Mouse (Mus musculus): Measurements from ENCODE around the gene Lingo3.
"Not testable (repeated sequence)": the region's sequence is repeated elsewhere in the genome, so short reads cannot be mapped to it uniquely, and the experiment has no call there.

Lingo3 gene

GRCm38 (mm10) chr10:80819406-80819805 is 24.4 kb downstream of the Lingo3 start:
- DNase-seq = no peak

GRCm38 (mm10) chr10:80818599-80819281 is 25.1 kb downstream of the Lingo3 start:
- no peak for DNase-seq

- not testable (repeated sequence) for DNase-seq
These were observed 25.9 kb downstream of the Lingo3 start for GRCm38 (mm10) chr10:80817955-80818354.

- DNase-seq = no peak
These were observed 26.7 kb downstream of the Lingo3 start for GRCm38 (mm10) chr10:80817164-80817563.

GRCm38 (mm10) chr10:80816303-80816702 is 27.5 kb downstream of the Lingo3 start:
- not testable (repeated sequence) for DNase-seq

- DNase-seq = no peak
These were observed 29.0 kb downstream of the Lingo3 start for GRCm38 (mm10) chr10:80814800-80815199.

GRCm38 (mm10) chr10:80813366-80813765 is 30.5 kb downstream of the Lingo3 start, which contains the start of gene Jsrp1:
Gene Jsrp1 (minus strand): TSS chr10:80813498.
- no peak for DNase-seq

GRCm38 (mm10) chr10:80812391-80813041 is 31.3 kb downstream of the Lingo3 start:
- no peak for DNase-seq

- DNase-seq = no peak
These were observed 33.8 kb downstream of the Lingo3 start for GRCm38 (mm10) chr10:80810084-80810483.

GRCm38 (mm10) chr10:80808985-80809632 is 34.7 kb downstream of the Lingo3 start:
- no peak for DNase-seq

GRCm38 (mm10) chr10:80808099-80808984 is 35.5 kb downstream of the Lingo3 start:
- peak; percentile 51 for DNase-seq

GRCm38 (mm10) chr10:80807057-80807627 is 36.7 kb downstream of the Lingo3 start:
- peak; percentile 88 for DNase-seq

GRCm38 (mm10) chr10:80806341-80807056 is 37.3 kb downstream of the Lingo3 start:
- peak; percentile 64 for DNase-seq

- peak; percentile 88 for DNase-seq
These were observed 37.9 kb downstream of the Lingo3 start for GRCm38 (mm10) chr10:80805925-80806324.

- peak; percentile 56 for DNase-seq
These were observed 38.5 kb downstream of the Lingo3 start for GRCm38 (mm10) chr10:80805322-80805721.

GRCm38 (mm10) chr10:80804916-80805315 is 38.9 kb downstream of the Lingo3 start, which contains the start of gene Amh:
Gene Amh (plus strand): TSS chr10:80805243.
- peak; percentile 53 for DNase-seq

GRCm38 (mm10) chr10:80804340-80804739 is 39.5 kb downstream of the Lingo3 start:
- DNase-seq = no peak

GRCm38 (mm10) chr10:80802996-80803395 is 40.8 kb downstream of the Lingo3 start:
- no peak for DNase-seq

GRCm38 (mm10) chr10:80802204-80802912 is 41.5 kb downstream of the Lingo3 start:
- DNase-seq = peak; percentile 52

- no peak for DNase-seq
These were observed 44.7 kb downstream of the Lingo3 start for GRCm38 (mm10) chr10:80799070-80799566.
